Mouse (Mus musculus) brain, embryonic 14.5 days (tissue): ENCODE data around the gene Ambn.
"Not testable (repeated sequence)": the region's sequence is repeated elsewhere in the genome, so short reads cannot be mapped to it uniquely, and the experiment has no call there.

Source experiments
- CTCF ChIP-seq: fragments of 200-500 bp; IDR thresholded peaks from 2 replicates; pipeline ENCODE4 v1.5.1; 2012; ENCODE audit warnings: inconsistent platforms, mild to moderate bottlenecking, moderate library complexity, borderline replicate concordance; ENCODE audit not compliant: insufficient read depth, insufficient read length; ENCODE audit errors: extremely low read depth
- POLR2A ChIP-seq: fragments of 200-500 bp; IDR thresholded peaks from 2 replicates; pipeline ENCODE4 v1.6.1; 2012; ENCODE audit warnings: mild to moderate bottlenecking, inconsistent platforms, borderline replicate concordance; ENCODE audit not compliant: poor library complexity, insufficient read depth, insufficient read length, severe bottlenecking; ENCODE audit errors: extremely low read depth

DNA sequence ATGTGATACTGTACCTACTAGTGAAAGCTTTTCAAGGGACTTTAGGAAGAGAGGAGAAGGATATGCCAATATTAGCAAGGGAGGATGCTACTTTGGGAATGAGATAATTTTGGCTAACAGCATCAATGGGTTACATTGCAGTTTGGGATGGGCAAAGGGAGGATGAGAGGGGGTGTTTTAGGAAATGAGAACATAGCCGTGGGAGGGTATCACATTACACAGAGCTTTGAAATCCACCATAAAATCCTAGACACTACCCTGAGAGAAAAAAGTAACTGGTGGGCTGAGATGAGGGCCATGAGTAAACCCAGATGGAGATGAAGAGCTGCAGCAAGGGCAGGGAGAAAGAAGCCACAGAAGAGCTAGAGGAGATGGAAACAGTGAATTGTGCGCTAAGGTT, 30.9 kb upstream of the Ambn start:
- not testable (repeated sequence) for TF ChIP-seq CTCF, POLR2A
